Mouse (Mus musculus) adrenal gland, adult (tissue): Measurements from ENCODE around the gene Bend3.
A peak's percentile ranks its signal among the peaks of the same experiment; 100 is the strongest.
"Not testable (repeated sequence)": the region's sequence is repeated elsewhere in the genome, so short reads cannot be mapped to it uniquely, and the experiment has no call there.

Experiments used
- DNase-seq, 2 experiments: peaks; one replicate each; pipeline ENCODE4 v3.0.0; 2022 to 2023; ENCODE audit warnings: low spot score in 1 of 2; ENCODE audit not compliant: inconsistent age in 2 of 2

The Bend3 gene

GRCm38 (mm10) chr10:43523931-43524330 lies 45.3 kb downstream of the Bend3 start, which contains the start of gene Gm9803:
Gene Gm9803 (plus strand): TSS chr10:43524084.
- DNase-seq = not testable (repeated sequence)

GRCm38 (mm10) chr10:43527283-43528269 lies 48.9 kb downstream of the Bend3 start:
- no peak for DNase-seq

DNA sequence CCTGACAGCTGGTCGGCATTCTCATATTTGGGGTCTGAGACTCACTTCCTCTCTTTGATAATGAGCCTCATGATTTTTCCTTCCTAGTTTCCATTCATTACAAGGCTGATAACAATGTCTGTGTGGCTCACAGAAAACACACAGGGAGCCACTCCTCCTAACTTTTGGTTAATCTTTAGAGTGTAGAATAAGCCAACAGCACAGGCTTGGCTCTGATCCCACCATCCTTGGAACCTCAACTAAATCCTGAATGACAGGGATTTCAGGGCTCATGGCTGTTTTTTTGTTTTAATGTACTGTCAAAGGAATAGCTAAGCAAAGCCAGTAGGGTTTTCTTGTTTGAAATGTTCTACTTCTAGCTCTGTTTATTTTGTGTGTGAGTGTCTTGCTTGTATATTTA lies 55.8 kb downstream of the Bend3 start:
- DNase-seq = no peak

- no peak for DNase-seq
Observed at GRCm38 (mm10) chr10:43537652-43538051, 59.0 kb downstream of the Bend3 start.

DNA sequence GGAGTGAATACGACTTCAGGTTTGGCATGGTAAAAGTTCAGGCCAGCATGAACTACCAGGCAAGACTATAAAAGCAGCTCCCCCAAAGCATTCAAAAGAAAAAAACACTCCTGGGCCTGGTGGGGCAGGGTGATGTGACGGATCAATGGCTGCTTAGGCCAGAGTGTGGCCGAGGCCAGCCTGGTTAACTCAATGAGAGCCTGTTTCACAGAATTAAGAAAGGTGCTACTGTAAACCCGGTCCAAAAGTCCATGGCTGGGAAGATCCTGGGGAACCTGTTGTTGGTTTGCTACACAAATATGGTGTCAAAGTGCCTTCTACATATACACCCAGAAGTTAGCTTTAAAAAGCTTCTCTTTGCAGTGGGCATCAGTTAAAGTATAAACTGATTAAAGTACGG lies 60.2 kb downstream of the Bend3 start:
- DNase-seq = no peak

GRCm38 (mm10) chr10:43539746-43540310 lies 61.2 kb downstream of the Bend3 start:
- peak; percentile 17 to 51 for DNase-seq

GRCm38 (mm10) chr10:43540442-43541152 lies 62.0 kb downstream of the Bend3 start, which contains the start of gene 1700021F05Rik:
Gene 1700021F05Rik (minus strand): TSS chr10:43540994.
- peak; percentile 96 to 97 for DNase-seq

GRCm38 (mm10) chr10:43541153-43541544 lies 62.5 kb downstream of the Bend3 start:
- DNase-seq = no peak

- no peak for DNase-seq
Observed at GRCm38 (mm10) chr10:43549411-43549810, 70.8 kb downstream of the Bend3 start.

GRCm38 (mm10) chr10:43550923-43551322 lies 72.3 kb downstream of the Bend3 start:
- DNase-seq = no peak

GRCm38 (mm10) chr10:43551388-43551787 lies 72.8 kb downstream of the Bend3 start:
- no peak for DNase-seq

- no peak for DNase-seq
Observed at GRCm38 (mm10) chr10:43557630-43558165, 79.1 kb downstream of the Bend3 start.

GRCm38 (mm10) chr10:43559313-43559712 lies 80.7 kb downstream of the Bend3 start:
- DNase-seq = no peak

GRCm38 (mm10) chr10:43560765-43561164 lies 82.1 kb downstream of the Bend3 start:
- DNase-seq = no peak

GRCm38 (mm10) chr10:43561311-43561710 lies 82.7 kb downstream of the Bend3 start:
- DNase-seq = no peak
